Mouse (Mus musculus) brown adipose tissue, adult 24 weeks (tissue): Measurements from ENCODE around the gene Ddah1. TPM values are rescaled to one million over a fixed set of nuclear protein-coding genes. Genes with fewer than 3 reads are reported as not detected.
A peak's percentile ranks its signal among the peaks of the same experiment; 100 is the strongest.
"Not testable (repeated sequence)": the region's sequence is repeated elsewhere in the genome, so short reads cannot be mapped to it uniquely, and the experiment has no call there.

Experiments
- H3K27ac ChIP-seq: fragments of 200-500 bp; replicated peaks from 2 replicates; pipeline ENCODE4 v1.5.1; 2012; ENCODE audit warnings: low read depth, mild to moderate bottlenecking, low read length
- H3K4me1 ChIP-seq: fragments of 200-500 bp; 2 replicates; pipeline ENCODE4 v1.6.1; 2012; ENCODE audit warnings: low read length, mixed read lengths; ENCODE audit not compliant: control insufficient read depth, insufficient read depth, insufficient read length
- H3K4me3 ChIP-seq: fragments of 200-500 bp; 2 replicates; pipeline ENCODE4 v1.5.1; 2012; ENCODE audit warnings: low read depth, mild to moderate bottlenecking, low read length, moderate library complexity; ENCODE audit not compliant: insufficient read depth
- polyA plus RNA-seq: library from polyadenylated mRNA; stranded (reverse); fragments of >200 nt; gene quantifications from 2 replicates; pipeline ENCODE4 v1.2.4, GENCODE M21; 2012; ENCODE audit not compliant: missing spikeins, insufficient read depth, insufficient read length

The Ddah1 gene
- polyA plus RNA-seq, 1 experiment, result 0.59 TPM

DNA sequence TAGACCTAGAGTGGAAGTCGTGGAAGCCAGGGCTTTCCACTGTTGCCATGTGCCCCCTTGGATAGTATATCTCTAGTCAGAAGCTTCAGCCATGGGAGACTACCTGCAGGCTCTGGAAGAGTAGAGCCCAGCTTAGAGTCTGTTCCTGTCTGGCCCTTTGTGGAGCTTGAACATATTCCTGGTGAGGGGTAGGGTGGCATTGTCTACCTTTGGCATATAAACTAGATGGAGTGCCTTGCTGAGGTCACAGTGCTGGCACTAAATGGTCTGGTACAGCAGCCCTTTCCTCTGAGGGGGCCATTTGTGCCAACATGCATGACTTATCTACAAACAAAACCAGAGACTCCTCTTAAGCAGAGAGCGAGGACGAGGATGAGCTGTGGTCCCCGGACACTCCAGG, 95.2 kb downstream of the Ddah1 start:
- H3K27ac ChIP-seq, result no peak overlapping the region
- no peak overlapping the region for H3K4me3 ChIP-seq
- H3K4me1 ChIP-seq, result no peaks in the 10 kb centered on the region

DNA sequence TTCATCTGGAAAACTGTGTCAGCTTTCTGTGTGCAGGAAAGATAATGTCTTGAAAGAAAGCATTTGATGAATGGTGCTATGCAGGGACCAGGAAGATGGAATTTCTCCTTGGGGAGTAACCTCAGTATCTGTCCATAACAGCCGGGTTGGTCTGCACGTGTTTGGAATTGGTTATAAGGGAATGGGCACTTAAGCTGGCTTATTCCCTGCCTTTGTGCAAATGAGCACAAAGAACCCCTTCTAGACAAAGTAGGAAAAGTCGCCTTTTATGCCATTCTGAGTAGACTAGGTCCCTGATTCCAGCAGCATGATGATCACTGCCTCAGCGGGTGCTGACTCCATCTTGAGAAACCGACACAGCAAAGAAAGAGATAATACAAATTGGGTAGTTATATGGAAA, 96.0 kb downstream of the Ddah1 start:
- no peaks in the 10 kb centered on the region for H3K4me1 ChIP-seq
- H3K4me3 ChIP-seq, result no peak overlapping the region
- no peak overlapping the region for H3K27ac ChIP-seq

DNA sequence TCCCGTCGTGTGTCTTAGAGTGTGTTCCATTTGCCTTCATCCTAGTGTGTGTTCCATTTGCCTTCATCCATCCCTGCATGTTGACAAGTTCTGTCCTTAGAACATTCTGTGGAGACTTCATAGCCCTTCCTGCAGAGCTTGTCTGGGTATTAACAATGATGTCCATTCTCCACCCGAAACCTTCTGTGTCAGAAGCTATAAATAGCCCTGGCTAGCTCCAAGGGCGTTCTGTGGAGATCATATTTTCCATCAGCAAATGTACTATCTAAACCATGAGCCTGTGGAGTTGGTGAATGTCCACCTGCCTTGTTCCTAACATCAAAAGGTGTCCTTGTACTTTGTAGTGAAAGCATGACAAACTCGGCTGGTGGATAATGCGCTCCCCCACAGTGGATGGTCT, 96.8 kb downstream of the Ddah1 start:
- Histone ChIP-seq H3K4me1 (no peaks in the 10 kb centered on the region), H3K27ac (no peak overlapping the region), H3K4me3 (no peak overlapping the region)

DNA sequence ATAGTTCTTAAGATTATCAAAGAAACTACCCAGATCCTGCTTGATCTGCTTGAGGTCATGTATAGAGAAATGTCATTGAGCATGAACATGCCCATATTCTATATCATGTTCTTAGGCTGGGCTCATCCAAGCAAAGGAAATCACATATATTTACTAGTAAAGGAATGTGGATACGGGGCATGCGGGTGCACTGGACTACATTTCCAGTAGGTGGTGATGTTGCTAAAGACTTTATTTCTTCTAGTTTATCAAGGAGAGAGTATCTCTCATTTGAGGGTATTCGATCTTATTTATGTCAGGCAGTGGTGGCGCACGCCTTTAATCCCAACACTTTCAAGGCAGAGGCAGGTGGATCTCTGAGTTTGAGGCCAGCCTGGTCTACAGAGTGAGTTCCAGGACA, 99.9 kb downstream of the Ddah1 start:
- Histone ChIP-seq H3K4me3 (no peak overlapping the region), H3K27ac (no peak overlapping the region), H3K4me1 (no peaks in the 10 kb centered on the region)

DNA sequence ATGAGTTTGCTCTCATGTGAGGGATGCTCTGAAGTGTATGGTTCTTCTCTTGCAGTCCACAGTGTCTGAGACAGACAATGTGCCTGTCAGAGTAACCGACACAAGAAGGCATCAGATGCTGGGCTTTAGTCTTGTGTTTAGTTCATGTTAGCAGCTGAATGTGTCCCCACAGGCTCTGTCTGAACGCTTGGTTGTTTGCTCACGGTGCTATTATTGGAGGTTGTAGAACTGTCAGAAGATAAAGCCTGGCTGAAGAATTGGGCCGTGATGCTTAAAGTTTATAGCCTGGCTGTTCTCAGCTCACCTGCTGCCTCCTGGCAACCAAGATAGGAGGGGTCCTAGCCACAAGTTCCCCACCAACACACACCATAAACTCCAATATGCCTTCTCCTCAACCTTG, 104.0 kb downstream of the Ddah1 start:
- H3K27ac ChIP-seq, result no peak overlapping the region
- H3K4me3 ChIP-seq, result no peak overlapping the region
- peaks cover 7% of the 10 kb centered on the region for H3K4me1 ChIP-seq

DNA sequence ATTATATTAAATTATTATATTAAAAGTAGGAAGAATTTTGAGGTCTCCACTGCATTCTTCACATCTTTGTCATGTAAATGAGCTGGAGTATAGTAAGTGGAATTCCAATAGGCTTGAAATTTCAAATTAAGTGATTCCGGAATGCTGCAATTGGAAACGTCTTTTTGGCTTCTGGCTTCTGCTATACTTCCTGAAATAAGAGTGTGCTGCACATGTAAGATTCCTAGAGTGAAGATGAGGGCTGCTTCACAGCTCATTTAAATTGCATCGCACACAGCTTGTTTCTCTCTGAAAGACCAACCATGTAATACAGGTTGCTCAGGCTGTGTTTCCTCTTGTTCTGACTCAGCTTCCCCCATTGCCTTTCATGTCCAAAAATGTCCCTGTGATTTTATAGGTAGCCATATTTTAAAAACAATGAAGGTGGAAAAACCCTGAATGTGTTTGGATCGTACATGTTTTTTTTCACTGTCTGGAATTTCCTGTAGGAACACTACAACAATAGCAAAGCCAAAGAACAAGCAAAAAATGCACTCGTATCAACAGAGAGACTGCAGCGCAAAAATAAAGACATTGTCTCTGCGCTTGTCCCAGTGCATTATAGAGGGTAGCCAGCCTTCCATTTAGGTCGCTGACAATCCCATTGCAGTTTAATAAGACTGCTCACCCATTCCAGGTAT, 105.7 kb downstream of the Ddah1 start:
- peaks cover 7% of the 10 kb centered on the region for H3K4me1 ChIP-seq
- no peak overlapping the region for H3K4me3 ChIP-seq
- peak overlapping the region; percentile 95 for H3K27ac ChIP-seq

DNA sequence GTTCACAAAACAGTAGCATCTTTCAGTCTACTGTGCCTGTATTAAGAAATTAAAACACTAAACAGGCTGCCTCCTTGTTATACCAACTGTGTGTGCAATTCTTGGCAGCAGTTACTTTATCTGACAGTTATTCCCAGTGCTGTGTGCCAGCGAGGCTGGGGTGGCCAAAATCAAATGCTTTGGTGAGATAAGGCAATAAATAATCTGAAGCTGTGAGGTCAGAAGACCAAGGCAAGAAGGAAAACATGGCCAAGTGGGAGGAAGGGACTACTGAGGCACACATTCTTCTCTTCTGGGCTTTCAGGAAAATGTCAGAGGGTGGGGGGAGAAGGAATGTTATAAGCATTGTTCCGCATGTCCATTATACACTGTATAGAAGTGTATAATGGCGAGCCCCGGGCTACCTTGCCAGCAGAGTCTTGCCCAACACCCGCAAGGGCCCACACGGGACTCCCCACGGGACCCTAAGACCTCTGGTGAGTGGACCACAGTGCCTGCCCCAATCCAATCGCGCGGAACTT, 106.3 kb downstream of the Ddah1 start:
- Histone ChIP-seq H3K4me3 (no peak overlapping the region), H3K27ac (peak overlapping the region; percentile 95), H3K4me1 (peaks cover 7% of the 10 kb centered on the region)

DNA sequence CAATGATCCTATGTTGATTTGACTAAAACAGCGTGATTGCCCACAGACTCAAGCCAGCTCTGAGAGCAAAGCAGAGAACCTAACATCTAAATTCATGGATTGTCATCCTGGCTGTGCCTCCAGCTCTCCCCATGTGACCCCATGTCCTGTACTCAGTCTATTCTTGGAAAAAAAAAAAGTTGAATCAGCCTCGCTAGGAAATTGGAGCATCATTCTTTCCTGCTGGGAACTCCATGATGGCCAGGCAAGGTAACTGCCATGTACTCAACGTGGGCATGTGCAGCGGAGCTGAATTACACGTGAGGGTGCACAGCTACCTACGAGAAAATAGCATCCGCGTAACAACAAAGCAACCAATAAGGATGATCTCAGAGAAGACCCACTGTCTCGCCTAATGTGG, 114.2 kb downstream of the Ddah1 start:
- H3K4me1 ChIP-seq, result no peaks in the 10 kb centered on the region
- H3K27ac ChIP-seq, result no peak overlapping the region
- H3K4me3 ChIP-seq, result no peak overlapping the region

DNA sequence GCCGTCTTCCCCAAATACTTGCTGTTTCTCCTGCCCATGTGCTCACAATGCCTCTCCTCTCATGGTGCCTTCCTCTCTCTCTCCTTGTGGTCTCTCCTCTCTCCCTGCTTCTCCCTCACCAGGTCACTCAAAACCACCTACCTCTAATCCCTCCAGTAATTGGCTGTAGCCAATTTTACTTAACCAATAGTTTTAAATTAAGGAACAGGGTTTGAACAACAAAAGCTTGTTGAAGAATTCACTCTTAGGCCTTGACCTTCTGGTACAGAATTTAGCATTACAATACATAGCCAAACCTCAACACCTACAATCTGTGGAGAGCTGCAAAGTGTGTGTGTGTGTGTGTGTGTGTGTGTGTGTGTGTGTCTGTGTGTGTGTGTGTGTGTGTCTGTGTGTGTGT, 114.8 kb downstream of the Ddah1 start:
- H3K4me3 ChIP-seq, result no peak overlapping the region
- H3K27ac ChIP-seq, result no peak overlapping the region
- no peaks in the 10 kb centered on the region for H3K4me1 ChIP-seq

DNA sequence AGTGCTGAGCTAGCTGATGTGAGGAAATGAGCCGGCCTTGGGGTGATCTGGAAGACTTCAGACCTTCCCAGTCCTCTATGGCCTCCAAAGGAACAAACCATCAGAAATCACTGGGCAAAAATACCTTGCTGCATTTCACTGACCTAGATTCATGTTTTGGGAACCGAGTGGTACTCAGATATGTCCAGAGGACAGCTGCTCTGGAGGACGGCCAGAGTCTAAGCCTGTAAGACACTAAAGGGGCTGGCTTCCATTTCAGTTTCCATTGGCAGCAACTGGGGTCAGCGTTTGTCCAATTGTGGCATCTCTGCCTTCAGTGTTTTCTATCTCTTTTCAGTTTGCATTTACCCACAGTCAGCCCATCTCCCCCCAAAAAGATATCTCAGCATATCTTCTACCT, 115.7 kb downstream of the Ddah1 start:
- Histone ChIP-seq H3K4me3 (no peak overlapping the region), H3K27ac (no peak overlapping the region)

DNA sequence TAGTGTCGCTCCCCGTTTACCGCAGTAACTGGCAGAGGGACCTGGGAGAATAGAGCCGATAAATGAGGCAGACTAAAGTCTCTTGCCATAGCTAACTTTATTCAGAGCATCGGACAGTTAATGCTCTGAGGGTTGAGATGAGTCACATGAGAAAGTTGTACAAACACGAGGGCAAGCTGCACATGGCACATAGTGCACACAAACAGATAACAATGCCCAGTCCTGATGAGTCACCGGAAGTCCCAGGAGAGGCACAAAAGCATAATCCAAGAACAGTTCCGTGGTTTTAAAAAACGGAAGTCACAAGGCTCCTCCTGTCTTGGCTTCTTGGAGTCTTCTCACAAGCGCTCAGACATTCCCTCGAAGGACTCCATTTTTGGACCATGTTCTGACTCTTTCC, 117.6 kb downstream of the Ddah1 start:
- Histone ChIP-seq H3K4me1 (no peaks in the 10 kb centered on the region), H3K27ac (no peak overlapping the region), H3K4me3 (no peak overlapping the region)

More for the DNA sequence above, 115.7 kb downstream of the Ddah1 start:
- H3K4me1 ChIP-seq, result no peaks in the 10 kb centered on the region

DNA sequence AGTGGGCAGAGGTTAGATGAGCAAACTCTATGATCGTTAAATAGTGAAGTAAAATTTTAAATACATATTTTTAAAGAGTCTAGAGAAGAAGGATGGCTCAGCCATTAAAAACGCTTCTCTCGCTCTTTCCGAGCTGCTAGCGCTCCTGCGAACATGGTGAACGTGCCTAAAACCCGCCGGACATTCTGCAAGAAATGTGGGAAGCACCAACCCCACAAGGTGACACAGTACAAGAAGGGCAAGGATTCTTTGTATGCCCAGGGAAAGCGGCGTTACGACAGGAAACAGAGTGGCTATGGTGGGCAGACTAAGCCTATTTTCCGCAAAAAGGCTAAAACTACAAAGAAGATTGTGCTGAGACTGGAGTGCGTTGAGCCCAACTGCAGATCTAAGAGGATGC, 120.4 kb downstream of the Ddah1 start:
- not testable (repeated sequence) for H3K4me1 ChIP-seq, H3K4me3 ChIP-seq, H3K27ac ChIP-seq

DNA sequence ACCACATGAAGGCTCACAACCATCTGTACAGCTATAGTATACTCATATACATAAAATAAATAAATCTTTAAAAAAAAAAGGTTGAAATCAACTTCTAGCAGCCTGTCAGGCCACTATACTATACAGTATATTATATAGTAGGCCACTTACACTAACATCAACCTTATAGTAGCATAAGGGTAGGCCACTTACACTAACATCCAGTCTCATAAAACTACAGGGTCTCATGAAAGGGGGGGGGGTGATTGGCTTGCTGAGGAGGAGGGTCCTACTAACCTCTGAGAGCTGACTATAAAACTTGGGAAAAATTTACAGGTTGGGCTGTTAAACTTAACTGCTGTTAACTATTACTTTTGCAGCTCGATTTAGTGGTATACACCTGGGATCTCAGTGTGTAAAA, 121.9 kb downstream of the Ddah1 start:
- H3K27ac ChIP-seq, result no peak overlapping the region
- H3K4me3 ChIP-seq, result no peak overlapping the region

DNA sequence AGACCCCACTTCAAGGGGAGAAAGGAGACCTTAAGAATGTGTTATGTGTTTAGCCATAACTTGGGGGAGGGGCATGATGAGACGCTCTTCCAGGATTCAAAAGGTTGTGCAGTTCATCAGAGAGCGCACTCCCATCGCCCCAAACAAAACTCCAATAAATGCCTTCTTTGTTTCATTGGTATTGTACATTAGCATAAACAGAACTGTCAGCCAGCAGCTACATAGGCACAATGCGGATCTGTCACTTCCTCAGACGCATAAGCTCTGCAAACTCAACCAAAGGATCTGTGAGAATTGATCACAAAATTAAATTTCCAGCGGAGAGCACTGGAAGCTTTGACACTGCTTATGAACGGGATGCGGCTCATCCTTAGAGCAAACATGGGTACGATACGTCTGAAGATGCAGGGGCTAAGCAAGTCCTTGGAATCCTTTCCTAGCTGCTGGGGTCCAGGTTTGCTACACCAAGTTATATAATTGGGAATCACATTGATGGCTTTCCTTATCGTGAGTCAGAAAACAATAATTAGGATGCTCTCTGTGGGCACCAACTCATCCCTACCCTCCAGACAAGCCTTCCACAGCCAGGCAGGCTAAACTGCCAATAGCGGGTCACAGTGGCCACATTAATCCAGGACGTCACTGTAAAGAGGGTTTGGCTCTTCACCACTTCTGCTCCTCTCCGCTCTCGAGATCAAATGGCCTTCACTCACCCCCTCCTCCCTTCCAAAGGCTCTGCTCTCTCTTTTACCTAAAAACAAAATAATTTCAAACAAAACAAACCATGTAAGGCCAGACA, 123.8 kb downstream of the Ddah1 start:
- Histone ChIP-seq H3K4me1 (peaks cover 10% of the 10 kb centered on the region), H3K27ac (no peak overlapping the region), H3K4me3 (no peak overlapping the region)

More for the DNA sequence above, 121.9 kb downstream of the Ddah1 start:
- 0 out of 2 replicates have a peak, but pooled peaks cover under 1% of the 10 kb centered on the region for H3K4me1 ChIP-seq

DNA sequence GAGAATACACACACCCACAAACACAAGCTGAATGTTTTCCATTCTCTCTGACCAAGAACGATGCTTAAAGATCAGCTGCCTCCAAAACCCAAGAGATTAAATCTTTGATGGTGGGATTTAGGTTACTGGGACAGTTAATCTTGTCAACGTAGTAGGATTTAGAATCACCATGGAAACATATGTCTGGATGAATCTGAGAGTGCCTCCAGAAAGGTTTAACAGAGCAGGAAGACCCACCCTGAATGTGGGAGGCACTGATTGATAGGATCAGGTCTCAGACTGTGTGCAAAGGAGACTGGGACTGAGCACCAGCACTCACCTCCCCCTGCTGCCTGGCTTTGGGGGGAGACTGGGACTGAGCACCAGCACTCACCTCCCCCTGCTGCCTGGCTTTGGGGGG, 124.8 kb downstream of the Ddah1 start:
- peaks cover 10% of the 10 kb centered on the region for H3K4me1 ChIP-seq
- no peak overlapping the region for H3K4me3 ChIP-seq

DNA sequence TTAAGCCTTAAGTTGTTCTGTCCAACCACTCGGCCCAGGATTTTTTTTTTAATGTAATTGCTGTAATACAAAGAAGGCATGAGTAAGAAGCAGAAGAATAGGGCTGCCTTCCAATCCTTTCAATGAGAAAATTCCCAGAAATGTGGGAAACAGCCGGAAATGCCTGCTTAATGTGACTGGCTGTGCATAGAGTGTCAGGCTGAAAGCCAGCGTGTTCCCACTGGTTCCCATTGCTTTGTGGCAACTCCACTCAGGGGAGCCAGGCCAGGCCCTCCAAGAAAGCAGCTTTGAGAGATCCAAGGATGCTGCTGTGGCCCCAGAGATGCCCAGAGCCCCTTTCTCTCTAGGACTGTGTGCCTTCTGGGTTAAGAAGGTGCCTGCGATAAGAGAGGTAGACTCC, 126.9 kb downstream of the Ddah1 start:
- H3K27ac ChIP-seq, result peak overlapping the region; percentile 95
- H3K4me3 ChIP-seq, result no peak overlapping the region
- H3K4me1 ChIP-seq, result peaks cover 10% of the 10 kb centered on the region

More for the DNA sequence above, 124.8 kb downstream of the Ddah1 start:
- H3K27ac ChIP-seq, result no peak overlapping the region
